Mouse (Mus musculus): Measurements from ENCODE around the gene Kcnab1.

DNA sequence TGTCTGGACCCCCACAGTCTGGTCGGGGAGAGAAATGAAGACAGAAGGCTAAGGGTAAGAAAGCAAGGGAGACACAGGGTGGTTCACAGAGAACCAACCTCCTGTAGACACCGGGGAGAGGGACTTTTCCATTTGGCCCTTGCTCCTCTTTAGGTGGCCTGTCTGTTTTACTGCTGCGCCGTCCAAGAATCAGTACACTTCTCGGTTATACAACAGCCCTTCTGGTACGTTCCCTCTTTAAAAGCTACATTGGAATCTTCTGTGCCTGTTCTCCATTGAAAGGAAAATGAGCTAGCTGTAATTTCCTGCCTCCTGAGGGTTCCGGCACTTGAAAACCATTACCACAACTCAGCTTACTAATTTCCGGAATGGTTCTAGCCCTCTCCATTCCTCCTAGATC, 8.2 kb downstream of the Kcnab1 start:
- TF ChIP-seq CTCF (IDR thresholded peaks at IDR 0.05; ENCODE audit: low read depth) (no peak), EP300 (IDR thresholded peaks at IDR 0.05; ENCODE audit: low read depth) (no peak)

Measured in liver, postnatal 0 days (tissue).